Mouse (Mus musculus): Measurements from ENCODE around the gene Lysmd4. TPM values are rescaled to one million over a fixed set of nuclear protein-coding genes. Genes with fewer than 3 reads are reported as not detected.

The Lysmd4 gene
- total and polyA plus RNA-seq, 2 experiments, result 8.3 to 9.5 TPM

DNA sequence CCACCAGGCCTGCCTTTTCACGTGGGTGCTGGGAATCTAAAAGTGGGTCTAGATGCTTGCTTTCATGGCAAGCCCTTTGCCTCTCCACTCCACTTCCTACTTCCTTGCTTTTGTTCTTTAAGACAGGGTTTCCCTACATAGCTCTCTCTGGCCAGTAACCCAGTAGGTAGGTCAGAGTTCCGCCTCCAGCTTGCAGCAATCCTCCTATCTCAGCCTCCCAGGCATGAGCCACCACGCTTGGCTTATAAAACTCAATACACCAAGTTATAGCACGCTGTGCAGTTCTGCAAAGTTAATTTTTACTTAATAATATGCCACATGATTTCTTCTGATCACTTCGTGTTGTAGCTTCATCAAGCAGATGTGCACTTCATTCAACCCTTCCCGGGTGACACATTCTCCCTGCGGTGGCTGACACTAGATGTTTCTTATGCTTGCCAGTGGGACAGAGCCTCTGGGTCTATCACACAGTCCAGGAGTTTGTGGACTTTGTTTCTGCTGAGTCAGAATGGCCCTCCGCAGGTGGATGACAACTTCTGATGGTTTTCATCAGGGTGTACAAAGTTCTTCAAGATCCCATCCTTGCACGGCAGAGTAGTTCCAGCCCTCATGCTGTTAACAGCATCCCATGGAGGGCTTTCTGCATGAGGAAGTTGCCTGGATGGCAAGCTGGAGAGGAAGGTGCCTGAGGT lies 16.5 kb upstream of the Lysmd4 start:
- TF ChIP-seq CTCF (IDR thresholded peaks at IDR 0.05; ENCODE audit: low read depth, low read length) (no peak), POLR2A (IDR thresholded peaks at IDR 0.05; ENCODE audit: extremely low read depth, insufficient read depth, low read length) (no peak)
- no peak overlapping the region for H3K27ac ChIP-seq (replicated peaks; ENCODE audit: insufficient read depth, low read depth, low read length)
- H3K79me2 ChIP-seq (ENCODE audit: control insufficient read depth, insufficient read depth, low read length), result no peaks in the 10 kb centered on the region
- 77% methylated on average over 9 of the region's 9 CpGs for WGBS
- H3K27me3 ChIP-seq (ENCODE audit: control insufficient read depth, insufficient read depth, low read length), result no peaks in the 10 kb centered on the region
- H3K4me3 ChIP-seq (ENCODE audit: insufficient read depth, low read depth, low read length), result no peak overlapping the region
- no peaks in the 10 kb centered on the region for H3K36me3 ChIP-seq (ENCODE audit: control insufficient read depth, insufficient read depth, low read length)
- no peak for DNase-seq (ENCODE audit: extremely low read depth, low read depth, low spot score)
- H3K4me1 ChIP-seq (ENCODE audit: control insufficient read depth, insufficient read depth, low read length), result no peaks in the 10 kb centered on the region
- H3K9ac ChIP-seq (ENCODE audit: low read depth, low read length), result no peak overlapping the region

DNA sequence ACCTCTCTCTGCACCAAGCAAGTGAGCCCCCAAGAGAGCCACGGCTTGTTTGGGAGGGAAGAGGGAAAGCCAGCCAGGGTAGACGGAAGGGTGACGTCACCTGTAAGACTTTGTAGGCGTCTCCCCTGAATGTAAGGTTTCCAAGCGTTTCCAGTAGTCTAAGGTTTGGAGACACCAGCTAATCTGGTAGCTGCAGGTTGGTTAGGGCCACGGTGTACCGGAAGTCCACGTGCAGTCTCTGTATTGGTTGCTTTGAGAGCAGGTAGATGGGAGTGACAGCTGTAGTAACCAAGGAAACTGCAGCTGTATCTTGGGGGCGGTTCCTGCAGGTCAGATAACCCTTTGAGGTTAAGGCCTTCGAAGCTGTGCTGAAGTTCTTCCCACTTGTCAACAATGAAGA lies 15.8 kb upstream of the Lysmd4 start:
- WGBS, result 82% methylated on average over 10 of the region's 10 CpGs

DNA sequence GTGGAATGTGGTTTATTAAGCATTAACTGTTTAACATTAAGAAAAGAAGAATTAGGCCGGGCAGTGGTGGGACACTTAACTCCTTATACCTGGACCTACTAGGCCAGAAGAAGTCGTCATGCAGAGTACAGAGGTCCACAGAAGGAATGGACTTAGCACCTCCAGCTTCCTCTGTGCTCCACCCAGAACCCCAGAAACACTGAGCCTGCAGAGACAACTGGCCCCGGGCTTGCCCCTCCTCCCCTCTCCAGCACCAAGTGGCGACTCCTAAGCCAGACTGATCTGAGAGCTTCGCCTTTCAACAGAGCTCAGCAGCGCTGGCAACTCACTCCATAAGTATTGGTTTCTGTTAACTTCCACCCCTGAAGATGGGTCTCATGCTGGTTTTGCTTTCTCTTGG lies 14.6 kb upstream of the Lysmd4 start:
- no peak overlapping the region for H3K27ac ChIP-seq (replicated peaks; ENCODE audit: insufficient read depth, low read depth, low read length)
- no peak for DNase-seq (ENCODE audit: extremely low read depth, low read depth, low spot score)

More for the DNA sequence above, 15.8 kb upstream of the Lysmd4 start:
- Histone ChIP-seq H3K27ac (replicated peaks; ENCODE audit: insufficient read depth, low read depth, low read length) (no peak overlapping the region), H3K4me1 (ENCODE audit: control insufficient read depth, insufficient read depth, low read length) (no peaks in the 10 kb centered on the region), H3K36me3 (ENCODE audit: control insufficient read depth, insufficient read depth, low read length) (no peaks in the 10 kb centered on the region), H3K4me3 (ENCODE audit: insufficient read depth, low read depth, low read length) (no peak overlapping the region), H3K9ac (ENCODE audit: low read depth, low read length) (no peak overlapping the region), H3K27me3 (ENCODE audit: control insufficient read depth, insufficient read depth, low read length) (no peaks in the 10 kb centered on the region), H3K79me2 (ENCODE audit: control insufficient read depth, insufficient read depth, low read length) (no peaks in the 10 kb centered on the region)
- no peak for DNase-seq (ENCODE audit: extremely low read depth, low read depth, low spot score)
- TF ChIP-seq CTCF (IDR thresholded peaks at IDR 0.05; ENCODE audit: low read depth, low read length), result no peak

DNA sequence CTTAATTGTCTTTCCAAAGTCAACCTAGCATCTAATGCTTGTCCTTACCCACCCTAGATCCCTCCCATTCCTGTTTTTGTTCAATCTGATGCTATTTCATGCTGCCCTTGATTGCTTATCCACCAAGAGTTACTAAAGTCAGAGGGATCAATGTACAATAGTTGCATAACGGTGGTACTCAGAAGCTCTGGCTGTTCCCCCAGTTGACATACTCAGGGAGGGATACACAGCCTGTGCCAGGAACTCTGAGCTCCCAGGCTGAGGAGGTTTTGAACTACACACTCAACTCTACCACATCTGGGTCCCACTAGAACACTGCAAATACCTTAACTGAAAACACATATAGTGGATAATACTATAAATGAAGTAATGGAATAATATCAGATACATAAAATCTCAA lies 14.0 kb upstream of the Lysmd4 start:
- Histone ChIP-seq H3K4me1 (ENCODE audit: control insufficient read depth, insufficient read depth, low read length) (no peaks in the 10 kb centered on the region), H3K27me3 (ENCODE audit: control insufficient read depth, insufficient read depth, low read length) (no peaks in the 10 kb centered on the region), H3K27ac (replicated peaks; ENCODE audit: insufficient read depth, low read depth, low read length) (no peak overlapping the region), H3K4me3 (ENCODE audit: insufficient read depth, low read depth, low read length) (no peak overlapping the region), H3K9ac (ENCODE audit: low read depth, low read length) (no peak overlapping the region), H3K36me3 (ENCODE audit: control insufficient read depth, insufficient read depth, low read length) (no peaks in the 10 kb centered on the region), H3K79me2 (ENCODE audit: control insufficient read depth, insufficient read depth, low read length) (no peaks in the 10 kb centered on the region)
- no peak for DNase-seq (ENCODE audit: extremely low read depth, low read depth, low spot score)
- 23% methylated on average over 1 of the region's 1 CpGs for WGBS
- TF ChIP-seq POLR2A (IDR thresholded peaks at IDR 0.05; ENCODE audit: extremely low read depth, insufficient read depth, low read length), result no peak
- TF ChIP-seq CTCF (IDR thresholded peaks at IDR 0.05; ENCODE audit: low read depth, low read length), result no peak

More for the DNA sequence above, 14.6 kb upstream of the Lysmd4 start:
- Histone ChIP-seq H3K36me3 (ENCODE audit: control insufficient read depth, insufficient read depth, low read length) (no peaks in the 10 kb centered on the region), H3K4me1 (ENCODE audit: control insufficient read depth, insufficient read depth, low read length) (no peaks in the 10 kb centered on the region), H3K9ac (ENCODE audit: low read depth, low read length) (no peak overlapping the region), H3K27me3 (ENCODE audit: control insufficient read depth, insufficient read depth, low read length) (no peaks in the 10 kb centered on the region), H3K79me2 (ENCODE audit: control insufficient read depth, insufficient read depth, low read length) (no peaks in the 10 kb centered on the region), H3K4me3 (ENCODE audit: insufficient read depth, low read depth, low read length) (no peak overlapping the region)
- TF ChIP-seq CTCF (IDR thresholded peaks at IDR 0.05; ENCODE audit: low read depth, low read length) (no peak), POLR2A (IDR thresholded peaks at IDR 0.05; ENCODE audit: extremely low read depth, insufficient read depth, low read length) (no peak)
- WGBS, result 67% methylated on average over 6 of the region's 6 CpGs

DNA sequence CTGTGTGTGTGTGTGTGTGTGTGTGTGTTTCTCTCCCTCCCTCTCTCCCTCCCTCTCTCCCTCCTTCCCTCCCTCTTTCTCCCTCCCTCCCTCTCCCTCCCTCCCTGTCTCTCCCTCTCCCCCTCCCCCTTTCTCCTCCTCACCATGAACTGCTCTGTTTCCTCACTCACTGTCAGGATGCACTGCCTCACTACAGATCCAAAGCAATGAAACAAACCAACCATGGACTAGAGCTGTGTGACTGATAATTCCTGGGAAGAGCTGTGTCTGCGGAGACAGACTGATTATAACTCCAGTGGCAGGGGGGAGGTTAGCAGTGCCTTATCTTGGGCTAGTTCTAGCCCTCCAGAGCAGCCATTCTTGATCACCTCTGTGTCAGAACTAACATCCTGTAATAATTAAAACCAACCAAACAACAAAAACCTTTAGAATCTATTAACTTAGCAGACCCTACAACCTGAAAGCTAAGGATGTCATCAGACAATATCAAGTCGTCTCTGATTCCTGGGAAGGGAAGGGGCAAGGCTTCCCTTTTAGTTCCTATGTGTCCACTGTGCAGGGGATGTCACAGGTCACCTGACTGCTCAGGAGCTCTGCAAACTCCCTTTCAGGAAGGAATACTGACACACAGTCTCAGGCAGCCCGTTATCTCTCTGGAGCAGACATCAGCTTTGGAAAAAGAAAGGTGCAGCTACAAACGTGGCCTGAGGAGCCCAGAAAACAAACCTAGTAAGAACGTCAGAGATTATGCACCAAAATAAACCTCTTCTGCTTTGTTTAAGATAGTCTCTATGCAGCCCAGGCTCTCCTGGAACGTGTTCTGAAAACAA lies 12.1 kb upstream of the Lysmd4 start:
- TF ChIP-seq POLR2A (IDR thresholded peaks at IDR 0.05; ENCODE audit: extremely low read depth, insufficient read depth, low read length) (no peak), CTCF (IDR thresholded peaks at IDR 0.05; ENCODE audit: low read depth, low read length) (no peak)
- no peaks in the 10 kb centered on the region for H3K4me1 ChIP-seq (ENCODE audit: control insufficient read depth, insufficient read depth, low read length)
- H3K27ac ChIP-seq (replicated peaks; ENCODE audit: insufficient read depth, low read depth, low read length), result no peak overlapping the region
- H3K9ac ChIP-seq (ENCODE audit: low read depth, low read length), result no peak overlapping the region
- no peaks in the 10 kb centered on the region for H3K79me2 ChIP-seq (ENCODE audit: control insufficient read depth, insufficient read depth, low read length)
- H3K36me3 ChIP-seq (ENCODE audit: control insufficient read depth, insufficient read depth, low read length), result no peaks in the 10 kb centered on the region
- no peak for DNase-seq (ENCODE audit: extremely low read depth, low read depth, low spot score)
- no peaks in the 10 kb centered on the region for H3K27me3 ChIP-seq (ENCODE audit: control insufficient read depth, insufficient read depth, low read length)
- 59% methylated on average over 6 of the region's 6 CpGs for WGBS
- H3K4me3 ChIP-seq (ENCODE audit: insufficient read depth, low read depth, low read length), result no peak overlapping the region

DNA sequence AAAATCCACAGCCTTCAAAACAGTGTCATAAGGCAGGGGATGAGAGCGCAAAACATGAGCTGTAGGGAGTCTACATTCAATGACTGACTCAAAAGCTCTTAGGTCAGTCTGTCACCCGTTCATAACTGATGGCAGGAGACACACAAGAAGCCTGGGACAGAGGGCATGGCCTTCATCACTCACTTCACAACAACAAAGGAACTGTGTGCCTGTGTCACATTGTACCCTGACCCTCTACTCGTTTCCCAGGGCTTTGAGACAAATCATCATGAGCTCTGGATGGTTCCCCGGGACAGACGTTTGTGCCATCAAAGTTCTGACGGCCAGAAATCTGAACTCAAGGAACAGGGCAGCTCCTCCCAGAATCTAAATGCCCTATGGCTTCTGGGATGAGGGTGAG lies 11.0 kb upstream of the Lysmd4 start:
- Histone ChIP-seq H3K9ac (ENCODE audit: low read depth, low read length) (no peak overlapping the region), H3K4me3 (ENCODE audit: insufficient read depth, low read depth, low read length) (no peak overlapping the region), H3K4me1 (ENCODE audit: control insufficient read depth, insufficient read depth, low read length) (no peaks in the 10 kb centered on the region), H3K79me2 (ENCODE audit: control insufficient read depth, insufficient read depth, low read length) (no peaks in the 10 kb centered on the region), H3K27me3 (ENCODE audit: control insufficient read depth, insufficient read depth, low read length) (no peaks in the 10 kb centered on the region), H3K27ac (replicated peaks; ENCODE audit: insufficient read depth, low read depth, low read length) (no peak overlapping the region), H3K36me3 (ENCODE audit: control insufficient read depth, insufficient read depth, low read length) (no peaks in the 10 kb centered on the region)
- 81% methylated on average over 6 of the region's 6 CpGs for WGBS
- TF ChIP-seq POLR2A (IDR thresholded peaks at IDR 0.05; ENCODE audit: extremely low read depth, insufficient read depth, low read length) (no peak), CTCF (IDR thresholded peaks at IDR 0.05; ENCODE audit: low read depth, low read length) (no peak)
- DNase-seq (ENCODE audit: extremely low read depth, low read depth, low spot score), result no peak

All from liver, adult 2 months (tissue).